8 mouse cellular contexts compared by ENCODE assay signal in the genomic region with DNA sequence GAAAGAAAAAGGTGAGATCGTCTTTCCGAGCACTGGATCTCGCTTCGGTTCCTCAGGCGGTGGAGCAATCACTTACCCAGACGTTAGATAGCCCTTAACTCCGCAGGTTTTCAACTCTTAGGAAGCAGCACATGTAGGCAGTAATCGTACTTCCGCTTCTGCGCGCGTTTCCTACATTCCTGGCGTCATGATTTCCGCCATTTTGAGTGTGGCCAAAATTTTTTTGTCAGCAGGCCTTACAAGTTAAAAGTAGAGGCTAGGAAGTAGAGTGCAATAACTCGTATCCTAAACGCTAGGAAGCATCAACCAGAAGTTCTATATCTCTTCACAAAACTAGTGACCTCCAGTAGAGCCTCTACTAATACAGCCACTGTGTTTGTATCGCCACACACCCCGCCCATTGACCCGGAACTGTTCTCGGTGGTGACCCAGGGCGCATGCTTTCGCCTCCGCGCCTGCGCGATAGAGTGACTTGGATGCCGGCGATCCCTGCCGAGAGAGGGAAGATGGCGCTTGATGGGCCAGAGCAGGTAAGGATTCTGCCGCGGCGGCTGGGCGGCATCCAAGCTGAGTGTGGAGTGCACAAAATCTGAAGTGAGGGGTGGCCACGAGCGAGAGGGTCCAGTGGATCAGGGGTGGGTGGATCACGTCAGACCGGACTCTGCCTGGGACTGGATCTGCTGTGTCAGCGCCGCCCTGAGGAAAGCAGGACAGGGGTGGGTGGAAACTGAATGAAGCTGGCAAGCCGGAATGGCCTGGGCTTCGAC. TPM values are rescaled to one million over a fixed set of nuclear protein-coding genes. Genes with fewer than 3 reads are reported as not detected.
DNase-seq lines count a peak whose midpoint lies in the region; ATAC-seq and TF ChIP-seq lines count a peak whose summit lies in the region.

Ftsj3 (minus strand) TSS at position 395 of the 767 bp plus-strand sequence.
Psmc5 (plus strand) TSS at position 470 of the 767 bp plus-strand sequence.

- TF ChIP-seq POLR2A in lung, adult 2 months (IDR thresholded peaks at IDR 0.05; ENCODE audit: borderline replicate concordance, extremely low read depth, low read depth, low read length): peak; percentile 82

- intact Hi-C loops in heart, postnatal 25 days (cut with DNase I): loop anchor here (2.0 kb wide), 1 partner anchor 17 kb away; the partner anchor contains the start of gene Smarcd2

- peak; percentile 95 for ATAC-seq in forebrain, embryonic 15.5 days (replicated peaks)
- ATAC-seq in neutrophil, adult 5-6 weeks (ENCODE audit: extremely low read depth, insufficient number of reproducible peaks, low FRiP score, poor library complexity, severe bottlenecking): peak; percentile 90

- peak within 1 kb of the TSS; percentile 82 for H3K27ac ChIP-seq in forebrain, embryonic 15.5 days (replicated peaks)

- H3K9ac ChIP-seq in forebrain, embryonic 15.5 days (replicated peaks): peak within 1 kb of the TSS; percentile 95

- H3K9me3 ChIP-seq in forebrain, embryonic 15.5 days: no peaks in the 10 kb centered on the region

- TF ChIP-seq CTCF in lung, adult 2 months (IDR thresholded peaks at IDR 0.05; ENCODE audit: insufficient read depth, low read length): no peak

- peak within 1 kb of the TSS; percentile 92 for H3K4me3 ChIP-seq in forebrain, embryonic 15.5 days
- peak within 1 kb of the TSS; percentile 92 for H3K4me3 ChIP-seq in lung, adult 2 months (replicated peaks; ENCODE audit: extremely low read depth, low read depth, low read length)

- under 1% methylated on average over 42 of the region's 42 CpGs for WGBS in forebrain, embryonic 15.5 days
- under 1% methylated on average over 42 of the region's 42 CpGs for WGBS in lung, adult 2 months

- H3K4me2 ChIP-seq in forebrain, embryonic 15.5 days (replicated peaks): peak within 1 kb of the TSS; percentile 96

- H3K4me1 ChIP-seq in forebrain, embryonic 15.5 days: peaks cover 25% of the 10 kb centered on the region
- no peaks in the 10 kb centered on the region; the same call in 1 of the 2 replicates for H3K4me1 ChIP-seq in lung, adult 2 months (ENCODE audit: control insufficient read depth, insufficient read depth, low read length)

- DNase-seq in ES-CJ7 (ENCODE audit: low read depth, low spot score): peak; percentile 95
- peak; percentile 97 for DNase-seq in cerebellum, adult 11 months
- DNase-seq in heart, postnatal 25 days (ENCODE audit: low spot score): peak; percentile 94
- DNase-seq in layer of hippocampus, adult 18-20 months (ENCODE audit: low spot score in 2 of 2): peak; percentile 95 to 99
- peak; percentile 98 for DNase-seq in lung, adult 2 months
- DNase-seq in thymus, adult 18-20 months: peak; percentile 93 to 96

- H3K27me3 ChIP-seq in forebrain, embryonic 15.5 days: no peaks in the 10 kb centered on the region

- peaks cover 49% of the 10 kb centered on the region for H3K36me3 ChIP-seq in forebrain, embryonic 15.5 days

RNA-seq across cellular contexts. Expression of gene Ftsj3, which starts in this region (rescaled TPM):
- 39.2 and 39.7 TPM in 2 replicates for polyA plus RNA-seq in forebrain, embryonic 15.5 days (2015; fragmentation: Nextera tagmentation; extraction: Ambion mirVana)
- total RNA-seq in heart, postnatal 25 days (2021): 10 to 100 TPM; 20.8 to 21.8 TPM
- total RNA-seq in layer of hippocampus, adult 18-20 months (2021): 10 to 100 TPM; 26.2 to 31.1 TPM
- polyA plus RNA-seq in lung, adult 2 months (2012; rRNA removed): 7.0 and 10.0 TPM in 2 replicates
- total RNA-seq in neutrophil, adult 5-6 weeks (2017): 60.0 and 63.8 TPM in 2 replicates

RNA-seq across cellular contexts. Expression of gene Psmc5, which starts in this region (rescaled TPM):
- polyA plus RNA-seq in forebrain, embryonic 15.5 days (2015; fragmentation: Nextera tagmentation; extraction: Ambion mirVana): 274 and 283 TPM in 2 replicates
- 100 to 1,000 TPM; 103 to 107 TPM for total RNA-seq in heart, postnatal 25 days (2021)
- 100 to 1,000 TPM; 189 to 196 TPM for total RNA-seq in layer of hippocampus, adult 18-20 months (2021)
- 28.4 and 50.0 TPM in 2 replicates for polyA plus RNA-seq in lung, adult 2 months (2012; rRNA removed)
- 53.5 and 58.3 TPM in 2 replicates for total RNA-seq in neutrophil, adult 5-6 weeks (2017)

Comparison
In these comparisons a context has a peak if more than half of its experiments do, and no peak if none do; other contexts are left out.
1. Peak in every context shown above with its lines: DNase-seq, ATAC-seq, H3K4me3 ChIP-seq and H3K27ac ChIP-seq.